Mouse (Mus musculus): ENCODE results near the gene Cmpk1. TPM values are rescaled to one million over a fixed set of nuclear protein-coding genes. Genes with fewer than 3 reads are reported as not detected.

Cmpk1 gene
- polyA plus RNA-seq, 1 experiment, result 143 TPM

GRCm38 (mm10) chr4:114929155-114929554 lies 57.9 kb downstream of the Cmpk1 start:
- TF ChIP-seq CTCF (IDR thresholded peaks at IDR 0.05; ENCODE audit: low read depth, low read length) (no peak), POLR2A (IDR thresholded peaks at IDR 0.05; ENCODE audit: borderline replicate concordance, low read depth, low read length) (no peak)
- Histone ChIP-seq H3K4me1 (ENCODE audit: control insufficient read depth, insufficient read depth, low read length) (peaks cover 9% of the 10 kb centered on the region), H3K4me3 (ENCODE audit: insufficient read depth, low read length) (no peak overlapping the region), H3K27ac (ENCODE audit: insufficient read depth, low read depth, low read length) (no peak overlapping the region)

DNA sequence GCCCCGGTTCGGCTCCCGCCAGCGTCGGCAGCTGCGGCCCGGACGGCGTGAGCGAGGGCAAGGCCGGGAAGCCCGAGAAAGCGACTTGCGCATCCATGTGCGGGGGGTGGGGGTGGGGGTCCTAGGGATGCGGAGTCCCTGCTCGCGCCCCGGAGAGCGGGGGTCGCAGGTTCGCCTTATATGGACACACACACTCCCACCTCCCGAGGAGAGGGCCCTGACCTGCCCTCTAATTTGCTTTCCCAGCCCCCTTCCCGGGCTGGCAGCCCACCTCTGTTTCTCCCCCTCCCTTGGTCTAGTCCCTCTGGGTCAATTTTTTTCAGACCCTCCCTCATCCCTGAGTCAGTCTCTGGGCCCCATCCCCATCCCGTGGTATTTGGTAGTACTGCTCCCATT lies 61.1 kb downstream of the Cmpk1 start, which contains the start of gene Foxe3:
Gene Foxe3 (minus strand): TSS at position 97 of the 396 bp plus-strand sequence.
- Histone ChIP-seq H3K4me1 (ENCODE audit: control insufficient read depth, insufficient read depth, low read length) (peaks cover 4% of the 10 kb centered on the region; the same call in 1 of the 2 replicates), H3K27ac (ENCODE audit: insufficient read depth, low read depth, low read length) (no peak within 1 kb of the TSS), H3K4me3 (ENCODE audit: insufficient read depth, low read length) (peak within 1 kb of the TSS; percentile 53)
- TF ChIP-seq CTCF (IDR thresholded peaks at IDR 0.05; ENCODE audit: low read depth, low read length) (no peak), POLR2A (IDR thresholded peaks at IDR 0.05; ENCODE audit: borderline replicate concordance, low read depth, low read length) (no peak)

GRCm38 (mm10) chr4:114924971-114925916 lies 61.8 kb downstream of the Cmpk1 start:
- peak overlapping the region; percentile 53 for H3K4me3 ChIP-seq (ENCODE audit: insufficient read depth, low read length)
- no peak for TF ChIP-seq POLR2A (IDR thresholded peaks at IDR 0.05; ENCODE audit: borderline replicate concordance, low read depth, low read length)
- no peak for TF ChIP-seq CTCF (IDR thresholded peaks at IDR 0.05; ENCODE audit: low read depth, low read length)
- H3K27ac ChIP-seq (ENCODE audit: insufficient read depth, low read depth, low read length), result no peak overlapping the region
- peaks cover 4% of the 10 kb centered on the region; the same call in 1 of the 2 replicates for H3K4me1 ChIP-seq (ENCODE audit: control insufficient read depth, insufficient read depth, low read length)

- Histone ChIP-seq H3K4me3 (ENCODE audit: insufficient read depth, low read length) (no peak overlapping the region), H3K27ac (ENCODE audit: insufficient read depth, low read depth, low read length) (no peak overlapping the region), H3K4me1 (ENCODE audit: control insufficient read depth, insufficient read depth, low read length) (peaks cover 7% of the 10 kb centered on the region)
- TF ChIP-seq CTCF (IDR thresholded peaks at IDR 0.05; ENCODE audit: low read depth, low read length), result no peak
Observed at GRCm38 (mm10) chr4:114917091-114917490, 70.0 kb downstream of the Cmpk1 start.

- H3K4me3 ChIP-seq (ENCODE audit: insufficient read depth, low read length), result no peak overlapping the region
- H3K4me1 ChIP-seq (ENCODE audit: control insufficient read depth, insufficient read depth, low read length), result peaks cover 7% of the 10 kb centered on the region
- TF ChIP-seq CTCF (IDR thresholded peaks at IDR 0.05; ENCODE audit: low read depth, low read length) (no peak), POLR2A (IDR thresholded peaks at IDR 0.05; ENCODE audit: borderline replicate concordance, low read depth, low read length) (no peak)
- no peak overlapping the region for H3K27ac ChIP-seq (ENCODE audit: insufficient read depth, low read depth, low read length)
Observed at GRCm38 (mm10) chr4:114916056-114916455, 71.0 kb downstream of the Cmpk1 start.

DNA sequence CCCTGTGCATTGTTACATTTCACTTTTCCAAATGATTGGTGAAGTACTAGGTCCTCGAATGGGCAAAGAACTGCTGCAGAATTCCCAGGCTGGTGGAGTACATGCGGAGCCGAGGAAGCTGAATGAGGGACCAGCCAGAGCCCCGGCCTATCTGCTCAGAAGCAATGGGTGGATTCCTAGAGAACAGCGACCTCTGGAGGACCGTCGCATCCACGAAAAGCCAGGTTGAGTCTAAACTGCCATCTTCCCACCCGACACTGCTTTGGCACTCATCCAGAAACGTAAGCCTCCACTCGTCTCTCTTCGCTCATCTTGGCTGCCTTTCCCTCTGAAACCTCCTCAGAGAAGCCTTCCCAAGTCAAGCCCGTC lies 73.5 kb downstream of the Cmpk1 start:
- Histone ChIP-seq H3K4me1 (ENCODE audit: control insufficient read depth, insufficient read depth, low read length) (peaks cover 13% of the 10 kb centered on the region), H3K27ac (ENCODE audit: insufficient read depth, low read depth, low read length) (no peak overlapping the region), H3K4me3 (ENCODE audit: insufficient read depth, low read length) (no peak overlapping the region)
- no peak for TF ChIP-seq POLR2A (IDR thresholded peaks at IDR 0.05; ENCODE audit: borderline replicate concordance, low read depth, low read length)
- no peak for TF ChIP-seq CTCF (IDR thresholded peaks at IDR 0.05; ENCODE audit: low read depth, low read length)

DNA sequence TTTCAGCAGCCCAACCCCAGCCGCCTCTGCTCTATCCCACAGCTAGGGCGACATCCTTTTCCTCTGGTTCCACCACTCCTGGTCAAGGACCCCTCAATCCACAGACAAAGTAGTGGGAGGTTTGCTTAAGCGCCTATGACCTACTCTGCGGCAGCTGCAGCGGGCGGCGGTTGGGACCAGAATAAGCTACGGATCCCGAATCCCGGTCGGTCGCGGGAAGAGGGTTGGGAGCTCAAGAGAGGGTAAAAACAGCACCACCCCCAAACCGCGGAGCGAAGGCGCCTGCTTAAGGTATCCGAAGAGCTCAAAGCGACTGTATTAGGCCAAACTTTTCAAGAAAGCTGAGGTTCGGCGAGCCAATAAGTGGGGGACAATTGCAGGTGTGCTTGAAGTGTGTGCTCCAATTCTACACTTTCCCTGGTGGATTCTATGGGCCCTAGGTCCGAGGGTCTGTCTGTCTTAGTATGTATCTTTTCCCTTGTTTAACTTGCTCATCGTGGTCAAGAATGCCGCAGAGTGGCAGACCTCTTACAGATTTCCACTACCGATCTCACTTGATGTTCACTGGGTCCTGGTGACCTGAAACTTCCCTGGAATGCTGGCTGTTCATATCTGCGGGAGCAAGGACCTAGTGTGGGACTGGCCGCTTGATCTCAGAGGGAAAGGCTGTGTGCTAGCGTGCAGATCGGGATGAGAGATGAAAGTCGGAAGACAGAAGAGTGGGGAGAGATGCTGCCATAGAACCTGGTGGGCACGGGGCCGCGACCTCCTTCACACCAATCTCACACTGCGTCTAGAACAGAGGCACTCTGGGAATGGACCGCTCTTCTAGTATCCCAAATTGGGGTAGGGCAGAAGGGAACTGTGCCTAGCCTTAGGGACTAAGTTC lies 74.1 kb downstream of the Cmpk1 start:
- H3K4me1 ChIP-seq (ENCODE audit: control insufficient read depth, insufficient read depth, low read length), result peaks cover 13% of the 10 kb centered on the region
- H3K27ac ChIP-seq (ENCODE audit: insufficient read depth, low read depth, low read length), result no peak overlapping the region
- no peak overlapping the region for H3K4me3 ChIP-seq (ENCODE audit: insufficient read depth, low read length)
- TF ChIP-seq CTCF (IDR thresholded peaks at IDR 0.05; ENCODE audit: low read depth, low read length), result no peak
- TF ChIP-seq POLR2A (IDR thresholded peaks at IDR 0.05; ENCODE audit: borderline replicate concordance, low read depth, low read length), result no peak

GRCm38 (mm10) chr4:114909602-114910484 lies 77.2 kb downstream of the Cmpk1 start:
- Histone ChIP-seq H3K4me3 (ENCODE audit: insufficient read depth, low read length) (peak overlapping the region; percentile 92), H3K4me1 (ENCODE audit: control insufficient read depth, insufficient read depth, low read length) (peaks cover 6% of the 10 kb centered on the region), H3K27ac (ENCODE audit: insufficient read depth, low read depth, low read length) (no peak overlapping the region)
- TF ChIP-seq POLR2A (IDR thresholded peaks at IDR 0.05; ENCODE audit: borderline replicate concordance, low read depth, low read length) (no peak), CTCF (IDR thresholded peaks at IDR 0.05; ENCODE audit: low read depth, low read length) (peak; percentile 84)

Other genes with a start within 250 kb of the Cmpk1 start
- not detected in 2 replicates for gene Gm12830, start 165.5 kb downstream of the Cmpk1 start, polyA plus RNA-seq (2012; ENCODE audit: insufficient read depth, insufficient read length, missing spikeins)
- gene Foxd2, start 78.4 kb downstream of the Cmpk1 start, polyA plus RNA-seq (2012; ENCODE audit: insufficient read depth, insufficient read length, missing spikeins), result 0.72 and 0.98 TPM in 2 replicates
- gene Foxe3, start 61.2 kb downstream of the Cmpk1 start, polyA plus RNA-seq (2012; ENCODE audit: insufficient read depth, insufficient read length, missing spikeins), result not detected in 2 replicates
- 8.1 and 9.5 TPM in 2 replicates for gene Stil, start 12.9 kb upstream of the Cmpk1 start, polyA plus RNA-seq (2012; ENCODE audit: insufficient read depth, insufficient read length, missing spikeins)
- gene Tal1, start 69.2 kb upstream of the Cmpk1 start, polyA plus RNA-seq (2012; ENCODE audit: insufficient read depth, insufficient read length, missing spikeins), result 4.1 and 4.4 TPM in 2 replicates
- 1.5 and 2.0 TPM in 2 replicates for gene Pdzk1ip1, start 101.5 kb upstream of the Cmpk1 start, polyA plus RNA-seq (2012; ENCODE audit: insufficient read depth, insufficient read length, missing spikeins)
- gene Cyp4x1, start 147.0 kb upstream of the Cmpk1 start, polyA plus RNA-seq (2012; ENCODE audit: insufficient read depth, insufficient read length, missing spikeins), result not detected in 2 replicates

Measured in bone marrow macrophage, adult 2 months (primary cell).